Mouse (Mus musculus) embryonic facial prominence, embryonic 10.5 days (tissue): ENCODE measurements around the gene Osgep. TPM values are rescaled to one million over a fixed set of nuclear protein-coding genes. Genes with fewer than 3 reads are reported as not detected.

ENCODE experiments used
- DNase-seq: peaks from one replicate; pipeline ENCODE4 v3.0.0-alpha.2; 2017; ENCODE audit warnings: low spot score
- H3K27ac ChIP-seq: fragments of 300-500 bp; sonication (generic); replicated peaks from 2 replicates; pipeline ENCODE4 v1.5.1; 2016; ENCODE audit warnings: mild to moderate bottlenecking
- H3K27me3 ChIP-seq: fragments of 300-500 bp; sonication (generic); replicated peaks from 2 replicates; pipeline ENCODE4 v1.6.1; 2016; ENCODE audit warnings: low read depth, mild to moderate bottlenecking; ENCODE audit not compliant: poor library complexity, severe bottlenecking
- H3K36me3 ChIP-seq: fragments of 300-500 bp; sonication (generic); replicated peaks from 2 replicates; pipeline ENCODE4 v1.6.1; 2016; ENCODE audit warnings: mild to moderate bottlenecking, moderate library complexity
- H3K4me1 ChIP-seq: fragments of 300-500 bp; sonication (generic); 2 replicates; pipeline ENCODE4 v1.6.1; 2016
- H3K4me3 ChIP-seq: fragments of 300-500 bp; sonication (generic); 2 replicates; pipeline ENCODE4 v1.5.1; 2016; ENCODE audit warnings: mild to moderate bottlenecking, moderate library complexity
- H3K9me3 ChIP-seq: fragments of 300-500 bp; sonication (generic); 2 replicates; pipeline ENCODE4 v1.6.1; 2016; ENCODE audit warnings: mild to moderate bottlenecking
- WGBS: fragments of 180-500 bp; shearing (Covaris S2); methylation state at CpG from one replicate; pipeline ENCODE4 v1.1.7; 2016; 5-methylcytosine and 5-hydroxymethylcytosine counted together
- polyA plus RNA-seq: library from polyadenylated mRNA; unstranded; fragments of >200 nt; fragmentation: Nextera tagmentation; extraction: Ambion mirVana; gene quantifications from 2 replicates; pipeline ENCODE4 v1.2.1, GENCODE M21; 2016

Gene Osgep
- polyA plus RNA-seq, 1 experiment from 2014 or later: 185 TPM

GRCm38 (mm10) chr14:50895407-50895806, 29.3 kb downstream of the Osgep start:
- no peak overlapping the region for H3K4me3 ChIP-seq
- H3K27ac ChIP-seq: no peak overlapping the region
- peaks cover 29% of the 10 kb centered on the region for H3K27me3 ChIP-seq
- DNase-seq: no peak
- peaks cover 15% of the 10 kb centered on the region for H3K4me1 ChIP-seq
- no peaks in the 10 kb centered on the region for H3K9me3 ChIP-seq
- H3K36me3 ChIP-seq: no peaks in the 10 kb centered on the region

GRCm38 (mm10) chr14:50892541-50893459, 31.9 kb downstream of the Osgep start:
- Histone ChIP-seq H3K36me3 (no peaks in the 10 kb centered on the region), H3K4me1 (peaks cover 15% of the 10 kb centered on the region), H3K9me3 (no peaks in the 10 kb centered on the region), H3K27me3 (peaks cover 27% of the 10 kb centered on the region), H3K27ac (no peak overlapping the region), H3K4me3 (no peak overlapping the region)
- WGBS: 90% methylated on average over 22 of the region's 22 CpGs
- no peak for DNase-seq

- Histone ChIP-seq H3K4me1 (peaks cover 11% of the 10 kb centered on the region), H3K27me3 (peaks cover 20% of the 10 kb centered on the region), H3K36me3 (no peaks in the 10 kb centered on the region), H3K27ac (no peak overlapping the region), H3K9me3 (no peaks in the 10 kb centered on the region), H3K4me3 (no peak overlapping the region)
- no peak for DNase-seq
- 87% methylated on average over 7 of the region's 7 CpGs for WGBS
Measured at GRCm38 (mm10) chr14:50892091-50892490, 32.6 kb downstream of the Osgep start.

- Histone ChIP-seq H3K27me3 (peaks cover 15% of the 10 kb centered on the region), H3K27ac (no peak overlapping the region), H3K4me1 (peaks cover 6% of the 10 kb centered on the region), H3K4me3 (no peak overlapping the region), H3K9me3 (no peaks in the 10 kb centered on the region), H3K36me3 (no peaks in the 10 kb centered on the region)
- 94% methylated on average over 8 of the region's 8 CpGs for WGBS
- DNase-seq: no peak
Measured at GRCm38 (mm10) chr14:50891621-50892020, 33.1 kb downstream of the Osgep start.

- no peaks in the 10 kb centered on the region for H3K36me3 ChIP-seq
- no peaks in the 10 kb centered on the region for H3K9me3 ChIP-seq
- no peak overlapping the region for H3K4me3 ChIP-seq
- no peak overlapping the region for H3K27ac ChIP-seq
- H3K4me1 ChIP-seq: no peaks in the 10 kb centered on the region
- 89% methylated on average over 6 of the region's 6 CpGs for WGBS
- H3K27me3 ChIP-seq: no peaks in the 10 kb centered on the region
- DNase-seq: no peak
Measured at GRCm38 (mm10) chr14:50876236-50876950, 48.3 kb downstream of the Osgep start.

- Histone ChIP-seq H3K9me3 (no peaks in the 10 kb centered on the region), H3K27me3 (no peaks in the 10 kb centered on the region), H3K27ac (no peak overlapping the region), H3K36me3 (no peaks in the 10 kb centered on the region), H3K4me3 (no peak overlapping the region), H3K4me1 (peaks cover 2% of the 10 kb centered on the region)
- WGBS: 83% methylated on average over 6 of the region's 6 CpGs
- DNase-seq: no peak
Measured at GRCm38 (mm10) chr14:50875591-50876230, 49.0 kb downstream of the Osgep start.

GRCm38 (mm10) chr14:50875175-50875574, 49.5 kb downstream of the Osgep start:
- H3K27ac ChIP-seq: no peak overlapping the region
- 91% methylated on average over 3 of the region's 3 CpGs for WGBS
- H3K27me3 ChIP-seq: no peaks in the 10 kb centered on the region
- H3K4me1 ChIP-seq: peaks cover 8% of the 10 kb centered on the region
- H3K9me3 ChIP-seq: no peaks in the 10 kb centered on the region
- DNase-seq: no peak
- no peaks in the 10 kb centered on the region for H3K36me3 ChIP-seq
- no peak overlapping the region for H3K4me3 ChIP-seq

- no peak for DNase-seq
- WGBS: 80% methylated on average over 2 of the region's 2 CpGs
- Histone ChIP-seq H3K36me3 (no peaks in the 10 kb centered on the region), H3K4me3 (no peak overlapping the region), H3K9me3 (no peaks in the 10 kb centered on the region), H3K27me3 (no peaks in the 10 kb centered on the region), H3K4me1 (peaks cover 11% of the 10 kb centered on the region), H3K27ac (no peak overlapping the region)
Measured at GRCm38 (mm10) chr14:50871284-50871683, 53.4 kb downstream of the Osgep start.

GRCm38 (mm10) chr14:50870805-50871143, 53.9 kb downstream of the Osgep start:
- 27% methylated on average over 5 of the region's 5 CpGs for WGBS
- Histone ChIP-seq H3K4me1 (peaks cover 11% of the 10 kb centered on the region), H3K4me3 (peak overlapping the region; percentile 71), H3K27me3 (no peaks in the 10 kb centered on the region), H3K36me3 (no peaks in the 10 kb centered on the region), H3K27ac (peak overlapping the region; percentile 87), H3K9me3 (no peaks in the 10 kb centered on the region)
- no peak for DNase-seq

- H3K27ac ChIP-seq: peak within 1 kb of the TSS; percentile 87
- H3K27me3 ChIP-seq: no peaks in the 10 kb centered on the region
- H3K9me3 ChIP-seq: no peaks in the 10 kb centered on the region
- WGBS: 6% methylated on average over 32 of the region's 32 CpGs
- peak; percentile 83 for DNase-seq
- H3K4me1 ChIP-seq: peaks cover 11% of the 10 kb centered on the region
- peak within 1 kb of the TSS; percentile 71 for H3K4me3 ChIP-seq
- H3K36me3 ChIP-seq: no peaks in the 10 kb centered on the region
Measured at GRCm38 (mm10) chr14:50869889-50870804, 54.5 kb downstream of the Osgep start, which contains the start of gene Tep1. TSS of gene Tep1 (minus strand) at chr14:50870560.

GRCm38 (mm10) chr14:50868656-50869055, 56.0 kb downstream of the Osgep start:
- DNase-seq: no peak
- Histone ChIP-seq H3K27me3 (no peaks in the 10 kb centered on the region), H3K36me3 (no peaks in the 10 kb centered on the region), H3K9me3 (no peaks in the 10 kb centered on the region), H3K4me3 (no peak overlapping the region), H3K27ac (no peak overlapping the region), H3K4me1 (peaks cover 11% of the 10 kb centered on the region)
- 92% methylated on average over 5 of the region's 5 CpGs for WGBS

- no peak for DNase-seq
- Histone ChIP-seq H3K27ac (no peak overlapping the region), H3K36me3 (no peaks in the 10 kb centered on the region; the same call in 1 of the 2 replicates), H3K27me3 (no peaks in the 10 kb centered on the region), H3K9me3 (no peaks in the 10 kb centered on the region), H3K4me1 (peaks cover 11% of the 10 kb centered on the region), H3K4me3 (no peak overlapping the region)
- 77% methylated on average over 4 of the region's 4 CpGs for WGBS
Measured at GRCm38 (mm10) chr14:50868211-50868610, 56.5 kb downstream of the Osgep start.
